Mouse (Mus musculus): ENCODE results near the gene Olfr1418. TPM values are rescaled to one million over a fixed set of nuclear protein-coding genes. Genes with fewer than 3 reads are reported as not detected.

Gene Olfr1418
- polyA plus RNA-seq (2015; fragmentation: Nextera tagmentation; extraction: Ambion mirVana) = not detected in 2 replicates

GRCm38 (mm10) chr19:11860966-11861365 is at the start of gene Olfr1418:
TSS of gene Olfr1418 (minus strand) at chr19:11861066.

GRCm38 (mm10) chr19:11886265-11886664 is 25.4 kb upstream of the Olfr1418 start, which contains the start of gene Olfr1420:
TSS of gene Olfr1420 (plus strand) at chr19:11886565.

GRCm38 (mm10) chr19:11875006-11875405 is 14.1 kb upstream of the Olfr1418 start, which contains the start of gene Olfr1419:
TSS of gene Olfr1419 (minus strand) at chr19:11875106.

GRCm38 (mm10) chr19:11839119-11839518 is 21.7 kb downstream of the Olfr1418 start, which contains the start of gene Olfr1417:
TSS of gene Olfr1417 (minus strand) at chr19:11839219.

GRCm38 (mm10) chr19:11819143-11819700 is 41.6 kb downstream of the Olfr1418 start, which contains the start of gene Stx3:
TSS of gene Stx3 (minus strand) at chr19:11819403.

Other genes with a start within 250 kb of the Olfr1418 start
- 0.54 and 0.59 TPM in 2 replicates for gene Ms4a2, start 237.3 kb downstream of the Olfr1418 start, polyA plus RNA-seq (2015; fragmentation: Nextera tagmentation; extraction: Ambion mirVana)
- 0.69 and 2.6 TPM in 2 replicates for gene Ms4a3, start 220.2 kb downstream of the Olfr1418 start, polyA plus RNA-seq (2015; fragmentation: Nextera tagmentation; extraction: Ambion mirVana)
- gene Oosp2, start 200.5 kb downstream of the Olfr1418 start, polyA plus RNA-seq (2015; fragmentation: Nextera tagmentation; extraction: Ambion mirVana) = 0.76 TPM in 1 of 2 replicates, not detected in the other
- 4.0 TPM in 2 replicates for gene Oosp1, start 169.9 kb downstream of the Olfr1418 start, polyA plus RNA-seq (2015; fragmentation: Nextera tagmentation; extraction: Ambion mirVana)
- not detected in 2 replicates for gene Oosp3, start 164.0 kb downstream of the Olfr1418 start, polyA plus RNA-seq (2015; fragmentation: Nextera tagmentation; extraction: Ambion mirVana)
- gene Gif, start 113.5 kb downstream of the Olfr1418 start, polyA plus RNA-seq (2015; fragmentation: Nextera tagmentation; extraction: Ambion mirVana) = 0.35 TPM in 1 of 2 replicates, not detected in the other
- 52.6 and 60.2 TPM in 2 replicates for gene Mrpl16, start 90.7 kb downstream of the Olfr1418 start, polyA plus RNA-seq (2015; fragmentation: Nextera tagmentation; extraction: Ambion mirVana)
- 5.9 and 9.2 TPM in 2 replicates for gene Stx3, start 41.7 kb downstream of the Olfr1418 start, polyA plus RNA-seq (2015; fragmentation: Nextera tagmentation; extraction: Ambion mirVana)
- 0.14 TPM in 1 of 2 replicates, not detected in the other for gene Olfr1417, start 21.8 kb downstream of the Olfr1418 start, polyA plus RNA-seq (2015; fragmentation: Nextera tagmentation; extraction: Ambion mirVana)
- gene Olfr1419, start 14.0 kb upstream of the Olfr1418 start, polyA plus RNA-seq (2015; fragmentation: Nextera tagmentation; extraction: Ambion mirVana) = not detected in 2 replicates
- 0.15 TPM in 1 of 2 replicates, not detected in the other for gene Olfr1420, start 25.5 kb upstream of the Olfr1418 start, polyA plus RNA-seq (2015; fragmentation: Nextera tagmentation; extraction: Ambion mirVana)
- gene Patl1, start 51.3 kb upstream of the Olfr1418 start, polyA plus RNA-seq (2015; fragmentation: Nextera tagmentation; extraction: Ambion mirVana) = 7.5 and 9.0 TPM in 2 replicates
- 2.5 and 3.8 TPM in 2 replicates for gene Osbp, start 104.9 kb upstream of the Olfr1418 start, polyA plus RNA-seq (2015; fragmentation: Nextera tagmentation; extraction: Ambion mirVana)
- 0.02 TPM in 1 of 2 replicates, not detected in the other for gene Olfr1423, start 180.3 kb upstream of the Olfr1418 start, polyA plus RNA-seq (2015; fragmentation: Nextera tagmentation; extraction: Ambion mirVana)
- gene Olfr1424, start 201.6 kb upstream of the Olfr1418 start, polyA plus RNA-seq (2015; fragmentation: Nextera tagmentation; extraction: Ambion mirVana) = not detected in 2 replicates
- gene Olfr1425, start 216.7 kb upstream of the Olfr1418 start, polyA plus RNA-seq (2015; fragmentation: Nextera tagmentation; extraction: Ambion mirVana) = not detected in 2 replicates
- gene Olfr1426, start 230.9 kb upstream of the Olfr1418 start, polyA plus RNA-seq (2015; fragmentation: Nextera tagmentation; extraction: Ambion mirVana) = not detected in 2 replicates
- gene Olfr1427, start 242.3 kb upstream of the Olfr1418 start, polyA plus RNA-seq (2015; fragmentation: Nextera tagmentation; extraction: Ambion mirVana) = not detected in 2 replicates

Data from adrenal gland, postnatal 0 days (tissue).